Mouse (Mus musculus) thymus, adult 2 months (tissue): ENCODE measurements at regions not wholly inside any gene's neighbourhood (a gene's known extent, or its start where the extent isn't known, plus 50 kb on each side); places are given as distances from the start of the nearest gene placed in this dataset.

Experiments
- DNase-seq: peaks from one replicate; pipeline ENCODE4 v3.0.0; 2021
- H3K27ac ChIP-seq: fragments of 200-500 bp; 2 replicates; pipeline ENCODE4 v1.5.1; 2012; ENCODE audit warnings: low read length, control low read depth; ENCODE audit not compliant: control insufficient read depth, insufficient read depth
- H3K27me3 ChIP-seq: fragments of 200-500 bp; 2 replicates; pipeline ENCODE4 v1.6.1; 2012; ENCODE audit warnings: mild to moderate bottlenecking, low read length, moderate library complexity, mixed read lengths; ENCODE audit not compliant: control insufficient read depth, insufficient read depth
- H3K36me3 ChIP-seq: fragments of 200-500 bp; 2 replicates; pipeline ENCODE4 v1.6.1; 2012; ENCODE audit warnings: mild to moderate bottlenecking, low read length, moderate library complexity; ENCODE audit not compliant: control insufficient read depth, insufficient read depth
- H3K4me1 ChIP-seq: fragments of 200-500 bp; replicated peaks from 2 replicates; pipeline ENCODE4 v1.6.1; 2012; ENCODE audit warnings: low read length; ENCODE audit not compliant: control insufficient read depth, insufficient read depth
- H3K4me3 ChIP-seq: fragments of 200-500 bp; 2 replicates; pipeline ENCODE4 v1.5.1; 2012; ENCODE audit warnings: mild to moderate bottlenecking, low read length, control low read depth, moderate library complexity; ENCODE audit not compliant: control insufficient read depth, insufficient read depth
- CTCF ChIP-seq: fragments of 200-500 bp; IDR thresholded peaks from 2 replicates; pipeline ENCODE4 v1.5.1; 2012; ENCODE audit warnings: mild to moderate bottlenecking, control low read depth, low read length, moderate library complexity, borderline replicate concordance; ENCODE audit not compliant: control insufficient read depth, poor library complexity, insufficient read depth; ENCODE audit errors: extremely low read depth
- POLR2A ChIP-seq: fragments of 200-500 bp; IDR thresholded peaks from 2 replicates; pipeline ENCODE4 v1.6.1; 2012; ENCODE audit warnings: mild to moderate bottlenecking, low read length, control low read depth, moderate library complexity; ENCODE audit not compliant: control insufficient read depth, poor library complexity, insufficient read depth; ENCODE audit errors: extremely low read depth
- WGBS: fragments of 180-500 bp; shearing (Covaris S2); methylation state at CpG from one replicate; pipeline ENCODE4 v1.1.7; 2018; 5-methylcytosine and 5-hydroxymethylcytosine counted together

GRCm38 (mm10) chr8:89210684-89211083 is 166.7 kb upstream of the Sall1 start:
- TF ChIP-seq POLR2A (no peak), CTCF (no peak)
- no peaks in the 10 kb centered on the region for H3K4me1 ChIP-seq
- H3K27me3 ChIP-seq, result no peaks in the 10 kb centered on the region
- H3K36me3 ChIP-seq, result no peaks in the 10 kb centered on the region
- WGBS, result 74% methylated on average over 1 of the region's 1 CpGs
- no peak overlapping the region for H3K27ac ChIP-seq
- H3K4me3 ChIP-seq, result no peak overlapping the region
- no peak for DNase-seq

GRCm38 (mm10) chr8:89207891-89208290 is 163.9 kb upstream of the Sall1 start:
- Histone ChIP-seq H3K27ac (no peak overlapping the region), H3K4me3 (no peak overlapping the region), H3K36me3 (no peaks in the 10 kb centered on the region), H3K4me1 (no peaks in the 10 kb centered on the region), H3K27me3 (no peaks in the 10 kb centered on the region)
- TF ChIP-seq POLR2A, result no peak
- no peak for TF ChIP-seq CTCF
- no peak for DNase-seq
- 79% methylated on average over 2 of the region's 2 CpGs for WGBS

- Histone ChIP-seq H3K4me1 (no peaks in the 10 kb centered on the region), H3K27me3 (no peaks in the 10 kb centered on the region), H3K4me3 (no peak overlapping the region), H3K36me3 (no peaks in the 10 kb centered on the region), H3K27ac (no peak overlapping the region)
- DNase-seq, result no peak
- TF ChIP-seq CTCF, result no peak
- no peak for TF ChIP-seq POLR2A
- WGBS, result 95% methylated on average over 5 of the region's 5 CpGs
These were observed 158.6 kb upstream of the Sall1 start for GRCm38 (mm10) chr8:89202484-89203096.

GRCm38 (mm10) chr8:89200301-89200700 is 156.3 kb upstream of the Sall1 start:
- H3K36me3 ChIP-seq, result no peaks in the 10 kb centered on the region
- no peaks in the 10 kb centered on the region for H3K27me3 ChIP-seq
- WGBS, result 73% methylated on average over 2 of the region's 2 CpGs
- TF ChIP-seq CTCF, result no peak
- TF ChIP-seq POLR2A, result no peak
- H3K27ac ChIP-seq, result no peak overlapping the region
- H3K4me1 ChIP-seq, result no peaks in the 10 kb centered on the region
- no peak overlapping the region for H3K4me3 ChIP-seq
- DNase-seq, result no peak

GRCm38 (mm10) chr8:89185314-89185713 is 141.4 kb upstream of the Sall1 start:
- 48% methylated on average over 17 of the region's 17 CpGs for WGBS
- TF ChIP-seq CTCF (no peak), POLR2A (no peak)
- H3K27me3 ChIP-seq, result no peaks in the 10 kb centered on the region
- H3K4me3 ChIP-seq, result no peak overlapping the region
- H3K36me3 ChIP-seq, result no peaks in the 10 kb centered on the region
- H3K4me1 ChIP-seq, result no peaks in the 10 kb centered on the region
- DNase-seq, result no peak
- H3K27ac ChIP-seq, result no peak overlapping the region

- DNase-seq, result no peak
- Histone ChIP-seq H3K36me3 (no peaks in the 10 kb centered on the region), H3K27ac (no peak overlapping the region), H3K4me3 (no peak overlapping the region), H3K4me1 (no peaks in the 10 kb centered on the region), H3K27me3 (no peaks in the 10 kb centered on the region)
- WGBS, result 95% methylated on average over 7 of the region's 7 CpGs
- TF ChIP-seq POLR2A, result no peak
- no peak for TF ChIP-seq CTCF
These were observed 131.7 kb upstream of the Sall1 start for GRCm38 (mm10) chr8:89175631-89176030.

GRCm38 (mm10) chr8:89171561-89171960 is 127.6 kb upstream of the Sall1 start:
- Histone ChIP-seq H3K36me3 (no peaks in the 10 kb centered on the region), H3K4me1 (no peaks in the 10 kb centered on the region), H3K4me3 (no peak overlapping the region), H3K27ac (no peak overlapping the region), H3K27me3 (no peaks in the 10 kb centered on the region)
- 70% methylated on average over 5 of the region's 5 CpGs for WGBS
- TF ChIP-seq POLR2A (no peak), CTCF (no peak)
- DNase-seq, result no peak
